Mouse (Mus musculus) hindbrain, embryonic 12.5 days (tissue): Measurements from ENCODE around the gene Sdc4. TPM values are rescaled to one million over a fixed set of nuclear protein-coding genes. Genes with fewer than 3 reads are reported as not detected.
A peak's percentile ranks its signal among the peaks of the same experiment; 100 is the strongest.

Experiments
- ATAC-seq: fragments of 200-750 bp; cut with Nextera tagmentation; 2 replicates; pipeline ENCODE4 v1.8.0; 2017; ENCODE audit warnings: moderate TSS enrichment; ENCODE audit not compliant: low FRiP score
- H3K27ac ChIP-seq: fragments of 300-500 bp; sonication (generic); 2 replicates; pipeline ENCODE4 v1.5.1; 2016; ENCODE audit warnings: mild to moderate bottlenecking
- H3K27me3 ChIP-seq: fragments of 300-500 bp; sonication (generic); 2 replicates; pipeline ENCODE4 v1.6.1; 2016; ENCODE audit warnings: mild to moderate bottlenecking
- H3K36me3 ChIP-seq: fragments of 300-500 bp; sonication (generic); 2 replicates; pipeline ENCODE4 v1.6.1; 2016; ENCODE audit warnings: mild to moderate bottlenecking
- H3K4me1 ChIP-seq: fragments of 300-500 bp; sonication (generic); 2 replicates; pipeline ENCODE4 v1.6.1; 2016
- H3K4me2 ChIP-seq: fragments of 300-500 bp; sonication (generic); replicated peaks from 2 replicates; pipeline ENCODE4 v1.6.1; 2016; ENCODE audit warnings: mild to moderate bottlenecking
- H3K4me3 ChIP-seq: fragments of 300-500 bp; sonication (generic); 2 replicates; pipeline ENCODE4 v1.5.1; 2016; ENCODE audit warnings: mild to moderate bottlenecking
- H3K9ac ChIP-seq: fragments of 300-500 bp; sonication (generic); 2 replicates; pipeline ENCODE4 v1.6.1; 2016; ENCODE audit warnings: mild to moderate bottlenecking, moderate library complexity
- H3K9me3 ChIP-seq: fragments of 300-500 bp; sonication (generic); replicated peaks from 2 replicates; pipeline ENCODE4 v1.6.1; 2016; ENCODE audit warnings: mild to moderate bottlenecking
- WGBS: fragments of 180-500 bp; shearing (Covaris S2); methylation state at CpG from one replicate; pipeline ENCODE4 v1.1.7; 2016; 5-methylcytosine and 5-hydroxymethylcytosine counted together
- polyA plus RNA-seq: library from polyadenylated mRNA; unstranded; fragments of >200 nt; fragmentation: Nextera tagmentation; extraction: Ambion mirVana; gene quantifications from 2 replicates; pipeline ENCODE4 v1.2.1, GENCODE M21; 2016

The Sdc4 gene
- polyA plus RNA-seq, 1 experiment from 2014 or later, result 18.8 TPM

DNA sequence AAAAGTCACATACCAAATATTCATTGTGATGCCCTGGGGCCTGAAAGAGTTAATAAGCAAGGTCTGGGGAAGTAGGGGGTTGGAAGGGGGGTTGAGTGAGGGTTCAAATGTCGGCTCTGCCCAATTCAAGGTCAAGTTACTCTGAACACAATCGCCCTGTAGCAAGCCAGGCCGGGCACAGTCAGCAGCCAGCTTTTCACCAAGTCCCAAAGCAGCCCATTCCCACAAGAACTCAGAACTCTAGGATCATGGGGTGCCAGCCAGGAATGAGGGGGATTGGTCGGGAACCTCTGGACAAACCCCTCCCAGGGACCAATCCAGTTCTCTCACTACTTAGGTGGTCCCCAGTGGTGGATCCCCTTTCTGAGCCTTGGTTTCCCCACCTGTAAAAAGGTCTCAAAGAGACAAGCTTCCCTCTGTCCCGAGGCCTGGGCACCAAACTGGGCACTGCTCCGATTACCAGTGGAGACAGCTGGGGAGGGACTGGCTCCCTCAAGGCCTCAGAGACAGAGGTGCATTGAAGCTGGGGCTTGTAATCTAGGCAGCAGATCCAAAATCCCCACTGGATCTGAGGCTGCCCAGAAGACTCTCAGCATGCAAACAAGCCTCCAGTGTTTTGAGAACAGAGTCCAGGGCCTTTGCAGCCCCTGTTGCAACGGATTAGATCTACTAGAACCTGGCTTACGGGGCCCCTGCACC lies 7.3 kb downstream of the Sdc4 start:
- ATAC-seq, result no peak
- Histone ChIP-seq H3K36me3 (no peaks in the 10 kb centered on the region), H3K4me2 (no peak overlapping the region), H3K9me3 (no peaks in the 10 kb centered on the region), H3K4me3 (no peak overlapping the region), H3K27ac (0 out of 2 replicates have a peak overlapping the region, but pooled peaks have one; percentile 48), H3K4me1 (peaks cover 25% of the 10 kb centered on the region), H3K27me3 (peaks cover 10% of the 10 kb centered on the region), H3K9ac (no peak overlapping the region)
- WGBS, result 25% methylated on average over 8 of the region's 8 CpGs

DNA sequence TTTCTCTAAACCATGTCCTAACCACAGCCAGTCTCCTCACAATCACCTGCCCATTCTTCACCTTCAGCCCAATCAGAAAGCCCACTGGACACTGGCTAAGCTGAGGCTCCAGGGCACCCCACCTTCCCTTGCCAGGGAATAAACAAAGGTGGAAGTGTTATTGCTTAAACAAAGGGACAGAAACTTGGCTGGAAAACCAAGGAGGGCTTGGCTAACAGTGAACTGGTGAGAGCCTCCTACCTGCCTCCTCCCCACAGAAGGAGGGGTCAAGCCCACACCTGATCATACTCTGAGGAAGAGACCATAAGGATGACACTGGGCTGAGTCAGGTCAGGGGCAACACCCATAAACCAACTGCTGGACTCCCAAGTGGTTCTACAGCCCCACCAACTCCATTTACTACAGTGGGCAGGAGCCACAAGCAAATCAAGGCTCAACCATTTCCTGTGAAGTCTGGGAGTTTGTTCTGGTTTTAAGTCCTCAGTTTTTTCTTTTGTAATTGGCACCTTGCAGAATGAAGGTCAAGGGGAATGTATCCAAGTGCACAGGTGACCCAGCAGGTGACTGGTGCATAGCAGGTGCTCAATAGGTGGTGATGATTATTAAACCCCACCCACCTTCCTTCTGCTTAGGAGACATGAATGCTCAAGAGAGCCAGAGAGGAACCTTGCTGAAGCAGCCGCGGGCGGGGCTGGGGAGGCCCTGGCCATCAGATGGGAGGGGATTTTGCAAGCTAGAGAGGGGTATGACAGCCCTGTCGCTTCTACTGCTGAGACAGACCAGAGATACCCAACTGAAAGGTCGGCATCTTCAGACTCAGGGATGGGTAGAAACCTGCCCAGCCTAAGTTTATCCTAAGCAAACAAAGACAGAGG lies 8.2 kb downstream of the Sdc4 start:
- no peaks in the 10 kb centered on the region for H3K9me3 ChIP-seq
- no peak for ATAC-seq
- no peak overlapping the region for H3K4me3 ChIP-seq
- WGBS, result 44% methylated on average over 5 of the region's 5 CpGs
- H3K27ac ChIP-seq, result no peak overlapping the region
- H3K9ac ChIP-seq, result no peak overlapping the region
- H3K4me2 ChIP-seq, result no peak overlapping the region
- peaks cover 4% of the 10 kb centered on the region for H3K27me3 ChIP-seq
- H3K4me1 ChIP-seq, result peaks cover 26% of the 10 kb centered on the region
- no peaks in the 10 kb centered on the region for H3K36me3 ChIP-seq

DNA sequence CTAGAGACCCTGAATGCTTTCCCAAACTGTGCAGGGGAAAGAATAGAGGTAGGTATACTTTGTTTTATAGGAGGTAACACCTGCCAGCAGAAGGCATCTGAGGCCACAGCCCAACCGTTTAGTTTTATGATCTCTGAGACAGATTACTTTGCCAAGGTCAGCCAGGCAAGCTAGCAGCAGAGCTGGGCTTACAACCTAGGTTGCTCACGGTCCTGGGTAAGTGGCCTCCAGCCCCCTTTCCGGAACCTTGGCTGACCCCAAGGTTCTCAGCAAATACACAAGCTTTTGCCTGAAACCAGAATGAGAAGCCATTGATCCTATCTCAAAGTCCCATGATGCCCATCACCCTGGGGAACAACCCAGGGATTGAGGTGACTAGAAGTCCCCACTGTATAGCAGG lies 9.0 kb downstream of the Sdc4 start:
- H3K36me3 ChIP-seq, result no peaks in the 10 kb centered on the region
- H3K4me3 ChIP-seq, result no peak overlapping the region
- H3K4me2 ChIP-seq, result no peak overlapping the region
- ATAC-seq, result no peak
- H3K4me1 ChIP-seq, result peaks cover 24% of the 10 kb centered on the region
- no peak overlapping the region for H3K27ac ChIP-seq
- H3K9me3 ChIP-seq, result no peaks in the 10 kb centered on the region
- no peak overlapping the region for H3K9ac ChIP-seq
- 85% methylated on average over 3 of the region's 3 CpGs for WGBS
- H3K27me3 ChIP-seq, result peaks cover 8% of the 10 kb centered on the region

DNA sequence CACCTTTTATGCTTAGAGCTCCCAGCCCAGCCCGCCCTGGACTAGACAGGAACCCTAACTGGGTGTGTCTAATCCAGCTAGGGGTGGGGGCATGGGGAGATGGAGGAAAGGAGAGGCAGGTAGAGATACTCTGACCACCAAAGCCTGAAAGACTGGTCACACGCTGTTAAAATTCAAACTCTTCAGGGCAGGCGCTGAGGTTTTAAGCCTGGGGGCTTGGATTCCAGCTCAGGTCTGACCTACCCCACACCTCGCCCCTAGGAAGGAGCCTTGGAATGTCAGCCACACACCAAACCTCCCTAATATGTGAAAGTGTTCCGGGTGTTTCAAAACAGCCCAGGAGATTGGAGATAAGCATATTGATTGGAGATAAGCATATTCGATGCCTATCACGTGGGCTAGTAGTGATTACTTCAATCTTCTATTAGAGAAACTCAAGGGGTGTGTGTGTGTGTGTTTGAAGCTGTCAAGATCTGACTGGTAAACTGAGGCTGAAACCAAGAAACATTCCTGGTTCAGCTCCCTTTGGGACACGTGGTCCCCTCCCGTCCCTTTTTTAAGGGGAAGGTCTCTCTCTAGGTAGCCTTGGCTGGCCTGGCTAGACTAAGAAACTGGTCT lies 10.3 kb downstream of the Sdc4 start:
- 78% methylated on average over 9 of the region's 9 CpGs for WGBS
- Histone ChIP-seq H3K9me3 (no peaks in the 10 kb centered on the region), H3K27ac (no peak overlapping the region), H3K9ac (no peak overlapping the region), H3K4me2 (no peak overlapping the region), H3K36me3 (no peaks in the 10 kb centered on the region), H3K27me3 (peaks cover 11% of the 10 kb centered on the region), H3K4me3 (no peak overlapping the region), H3K4me1 (peaks cover 26% of the 10 kb centered on the region)
- ATAC-seq, result no peak

DNA sequence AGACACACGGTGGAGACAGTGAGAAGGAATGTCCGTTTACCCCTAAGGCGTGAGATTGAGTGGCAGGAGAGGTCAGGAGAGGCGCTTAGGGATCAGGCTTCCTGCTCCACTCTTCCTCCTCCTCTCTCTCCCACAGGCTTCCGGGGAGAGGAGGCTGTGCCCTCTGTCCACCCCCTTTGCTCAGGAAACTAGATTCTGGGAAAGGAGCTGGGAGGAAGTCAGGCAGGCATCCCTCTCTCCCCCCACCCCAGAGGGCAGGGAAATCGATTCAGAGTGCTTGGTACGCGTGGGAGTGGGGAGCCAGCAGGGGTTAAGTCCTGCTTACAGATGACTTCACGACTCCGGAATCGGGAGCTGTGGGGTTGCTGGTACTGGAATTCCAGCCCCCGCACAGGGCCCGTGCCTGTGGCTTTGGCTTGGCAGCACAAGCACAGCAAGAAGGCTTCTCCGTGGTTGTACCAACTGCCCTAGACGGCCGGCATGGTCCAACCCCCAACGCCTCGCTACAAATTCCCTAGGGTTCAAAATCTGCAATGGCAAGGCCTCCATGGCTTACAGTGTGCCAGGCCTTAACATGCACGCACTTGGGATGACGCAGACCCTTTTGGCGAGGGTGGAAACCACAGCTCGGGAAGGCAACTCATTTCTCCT lies 11.0 kb downstream of the Sdc4 start:
- H3K27ac ChIP-seq, result no peak overlapping the region
- H3K9me3 ChIP-seq, result no peaks in the 10 kb centered on the region
- H3K27me3 ChIP-seq, result peaks cover 11% of the 10 kb centered on the region
- H3K4me1 ChIP-seq, result peaks cover 26% of the 10 kb centered on the region
- 35% methylated on average over 22 of the region's 22 CpGs for WGBS
- ATAC-seq, result no peak
- H3K9ac ChIP-seq, result no peak overlapping the region
- H3K4me3 ChIP-seq, result no peak overlapping the region
- no peak overlapping the region for H3K4me2 ChIP-seq
- no peaks in the 10 kb centered on the region for H3K36me3 ChIP-seq

DNA sequence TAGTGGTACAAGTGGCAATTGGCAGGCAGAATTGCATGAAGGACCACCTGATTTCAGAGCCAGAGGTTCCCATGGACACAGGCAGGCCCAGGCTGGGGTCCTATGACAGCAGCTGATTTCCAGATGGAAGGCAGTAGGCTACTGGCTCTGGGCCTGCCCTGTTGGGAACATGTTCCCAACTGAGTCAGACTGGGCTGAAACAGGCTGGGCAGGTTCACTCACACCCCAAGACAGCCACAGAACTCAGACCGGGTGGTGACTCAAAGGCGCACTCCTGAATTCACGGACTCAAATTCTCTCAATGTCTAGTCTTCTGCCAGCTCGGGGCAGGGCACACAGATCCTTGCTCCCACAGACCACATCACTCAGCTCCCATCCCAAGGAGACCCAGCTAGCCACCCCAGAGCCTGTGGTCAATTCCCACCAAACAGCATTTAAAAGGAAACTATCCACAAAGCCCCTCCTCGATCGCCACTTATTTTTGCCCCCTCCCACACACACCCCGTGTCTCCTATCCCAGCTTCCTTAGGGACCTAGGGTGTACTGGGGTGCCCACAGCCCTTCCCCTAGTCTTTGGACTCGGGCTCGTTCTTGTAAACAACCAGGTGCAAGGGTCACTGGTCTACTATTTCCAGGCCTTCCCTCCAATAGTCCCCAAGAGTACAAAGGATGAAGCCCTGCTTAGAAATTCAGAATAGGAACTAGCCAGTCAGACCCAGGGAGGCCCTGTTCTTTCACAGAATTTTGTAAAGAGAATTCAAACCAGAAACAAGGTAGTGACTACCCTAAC lies 11.8 kb downstream of the Sdc4 start:
- no peaks in the 10 kb centered on the region for H3K9me3 ChIP-seq
- ATAC-seq, result no peak
- H3K4me2 ChIP-seq, result no peak overlapping the region
- WGBS, result 58% methylated on average over 9 of the region's 9 CpGs
- H3K4me3 ChIP-seq, result no peak overlapping the region
- no peak overlapping the region for H3K27ac ChIP-seq
- peaks cover 23% of the 10 kb centered on the region for H3K4me1 ChIP-seq
- no peak overlapping the region for H3K9ac ChIP-seq
- peaks cover 11% of the 10 kb centered on the region for H3K27me3 ChIP-seq
- no peaks in the 10 kb centered on the region for H3K36me3 ChIP-seq

DNA sequence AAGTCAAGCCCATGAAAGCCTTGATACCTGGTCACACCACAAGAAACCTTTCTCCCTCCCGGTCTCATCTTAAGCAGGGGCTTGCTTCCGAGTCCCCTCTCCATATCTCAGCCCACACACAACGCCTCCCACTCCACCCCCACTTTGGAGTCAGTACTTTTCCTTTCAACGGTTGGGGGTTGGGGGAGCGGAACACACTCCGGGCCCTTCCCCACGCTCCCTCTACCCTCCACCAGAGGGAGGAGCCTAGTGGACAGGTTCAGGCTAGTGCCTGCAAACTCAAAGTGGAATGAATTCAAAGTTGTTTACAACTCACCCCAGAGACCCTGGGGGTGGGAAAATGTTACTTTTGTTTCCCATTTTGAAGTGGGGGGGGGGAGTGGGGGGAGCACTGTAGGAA lies 13.0 kb downstream of the Sdc4 start:
- no peak for ATAC-seq
- no peak overlapping the region for H3K27ac ChIP-seq
- WGBS, result 14% methylated on average over 7 of the region's 7 CpGs
- H3K4me1 ChIP-seq, result peaks cover 20% of the 10 kb centered on the region
- no peaks in the 10 kb centered on the region for H3K36me3 ChIP-seq
- no peaks in the 10 kb centered on the region for H3K9me3 ChIP-seq
- no peak overlapping the region for H3K4me3 ChIP-seq
- H3K27me3 ChIP-seq, result peaks cover 11% of the 10 kb centered on the region
- H3K9ac ChIP-seq, result no peak overlapping the region
- H3K4me2 ChIP-seq, result no peak overlapping the region

DNA sequence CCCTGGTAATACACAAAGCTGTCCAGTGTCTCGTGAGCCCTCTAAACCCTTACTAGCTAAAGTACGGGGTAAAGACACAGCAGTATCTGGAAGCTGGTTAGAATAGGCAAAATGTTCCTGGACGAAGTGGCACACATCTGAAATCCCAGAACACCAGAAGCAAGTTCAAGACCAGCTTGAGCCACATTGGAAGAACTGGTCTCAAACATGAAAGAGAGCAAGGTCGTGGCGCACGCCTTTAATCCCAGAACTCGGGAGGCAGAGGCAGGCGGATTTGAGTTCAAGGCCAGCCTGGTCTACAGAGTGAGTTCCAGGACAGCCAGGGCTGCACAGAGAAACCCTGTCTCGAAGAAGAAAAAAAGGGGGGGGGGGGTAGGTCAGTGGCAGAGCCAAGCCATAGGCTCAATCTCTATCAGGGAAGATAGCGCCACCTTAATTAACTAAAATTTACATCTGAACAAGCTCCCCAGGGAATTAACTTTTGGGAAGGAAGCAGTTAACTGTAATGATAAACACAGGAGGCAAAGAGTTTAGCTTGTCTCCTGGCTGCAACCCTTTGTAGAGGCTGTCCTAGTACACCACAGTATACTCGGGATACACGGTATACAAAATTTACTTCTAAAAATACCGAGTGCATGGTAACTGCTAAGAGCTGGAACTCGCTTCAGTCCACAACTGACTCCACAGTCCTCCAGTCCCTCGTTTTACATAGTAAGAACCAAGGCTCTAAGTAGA lies 13.6 kb downstream of the Sdc4 start:
- no peak for ATAC-seq
- H3K4me1 ChIP-seq, result peaks cover 19% of the 10 kb centered on the region
- WGBS, result 43% methylated on average over 15 of the region's 15 CpGs

DNA sequence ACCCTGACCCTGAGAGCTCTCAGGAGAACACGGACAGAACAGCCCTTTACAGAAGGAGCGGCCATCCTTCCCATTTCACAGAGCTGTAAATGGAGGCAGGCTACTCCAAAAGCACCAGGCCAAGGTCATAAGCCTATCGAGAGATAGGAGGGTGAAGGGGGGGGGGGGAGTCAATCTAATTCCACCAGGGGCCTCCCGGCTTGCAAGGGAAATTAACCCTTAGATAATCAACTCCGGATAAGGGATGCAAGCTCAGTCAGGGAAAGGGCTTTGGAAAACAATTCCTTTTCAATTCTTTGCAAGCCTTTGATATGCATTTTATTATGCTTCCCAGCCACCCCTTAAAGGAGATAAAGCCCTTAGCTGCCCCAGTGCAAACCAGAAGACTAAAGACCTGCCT lies 15.2 kb downstream of the Sdc4 start:
- no peaks in the 10 kb centered on the region for H3K36me3 ChIP-seq
- no peak overlapping the region for H3K9ac ChIP-seq
- H3K4me3 ChIP-seq, result no peak overlapping the region
- no peak overlapping the region for H3K4me2 ChIP-seq
- H3K9me3 ChIP-seq, result no peaks in the 10 kb centered on the region
- peaks cover 7% of the 10 kb centered on the region for H3K27me3 ChIP-seq
- no peak for ATAC-seq
- WGBS, result 35% methylated on average over 5 of the region's 5 CpGs
- H3K4me1 ChIP-seq, result peaks cover 19% of the 10 kb centered on the region
- no peak overlapping the region for H3K27ac ChIP-seq

More for the DNA sequence above, 13.6 kb downstream of the Sdc4 start:
- Histone ChIP-seq H3K4me2 (no peak overlapping the region), H3K4me3 (no peak overlapping the region), H3K9me3 (no peaks in the 10 kb centered on the region), H3K27me3 (peaks cover 11% of the 10 kb centered on the region), H3K27ac (no peak overlapping the region), H3K9ac (no peak overlapping the region), H3K36me3 (no peaks in the 10 kb centered on the region)

DNA sequence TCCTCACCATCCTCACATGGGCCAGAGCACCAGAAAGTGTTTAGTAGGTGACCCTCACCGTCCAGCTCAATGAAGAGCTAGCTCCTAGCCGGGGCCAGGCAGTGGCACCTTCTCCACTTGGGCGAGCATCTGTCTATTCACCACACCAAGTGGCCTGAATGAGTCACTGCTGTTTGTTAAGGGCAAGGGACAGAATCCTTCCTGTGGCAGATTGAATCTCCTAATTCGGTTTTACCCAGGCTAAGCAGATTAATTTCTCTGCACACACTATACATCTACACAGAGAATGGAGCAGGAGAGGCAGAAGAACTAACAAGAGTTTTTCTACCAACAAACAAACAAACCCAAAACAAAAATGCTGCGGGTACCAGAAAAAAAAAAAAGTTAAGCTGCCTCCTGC lies 16.7 kb downstream of the Sdc4 start:
- Histone ChIP-seq H3K27me3 (peaks cover 7% of the 10 kb centered on the region), H3K9me3 (no peaks in the 10 kb centered on the region), H3K4me2 (no peak overlapping the region), H3K4me3 (no peak overlapping the region), H3K9ac (no peak overlapping the region), H3K4me1 (peaks cover 13% of the 10 kb centered on the region), H3K36me3 (no peaks in the 10 kb centered on the region), H3K27ac (no peak overlapping the region)
- ATAC-seq, result no peak
- 84% methylated on average over 5 of the region's 5 CpGs for WGBS

DNA sequence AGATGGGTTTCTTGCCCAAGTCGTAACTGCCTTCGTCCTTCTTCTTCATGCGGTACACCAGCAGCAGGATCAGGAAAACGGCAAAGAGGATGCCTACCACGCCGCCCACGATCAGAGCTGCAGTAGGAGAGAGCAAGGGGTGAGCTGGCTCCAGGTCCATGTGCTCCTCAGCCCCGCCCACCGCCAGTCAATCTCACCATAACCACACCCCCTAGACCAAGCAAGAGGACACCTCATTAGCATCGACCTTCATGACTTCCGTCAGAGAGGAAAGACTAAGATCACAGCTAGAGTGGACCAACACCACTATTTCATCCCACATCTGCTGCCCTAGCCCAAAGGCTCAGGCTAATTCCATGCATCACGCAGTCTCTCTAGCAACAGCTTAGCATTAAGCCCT lies 17.6 kb downstream of the Sdc4 start:
- H3K9ac ChIP-seq, result no peak overlapping the region
- H3K36me3 ChIP-seq, result no peaks in the 10 kb centered on the region
- no peak overlapping the region for H3K4me2 ChIP-seq
- no peak overlapping the region for H3K4me3 ChIP-seq
- no peak for ATAC-seq
- H3K27ac ChIP-seq, result no peak overlapping the region
- WGBS, result 35% methylated on average over 12 of the region's 12 CpGs
- peaks cover 7% of the 10 kb centered on the region for H3K27me3 ChIP-seq
- H3K9me3 ChIP-seq, result no peaks in the 10 kb centered on the region
- H3K4me1 ChIP-seq, result peaks cover 8% of the 10 kb centered on the region; the same call in 1 of the 2 replicates
